Mouse (Mus musculus) intestine, embryonic 14.5 days (tissue): ENCODE data around the gene Tmprss6. TPM values are rescaled to one million over a fixed set of nuclear protein-coding genes. Genes with fewer than 3 reads are reported as not detected.
A peak's percentile ranks its signal among the peaks of the same experiment; 100 is the strongest.

Experiments used
- ATAC-seq: fragments of 200-750 bp; cut with Nextera tagmentation; replicated peaks from 2 replicates; pipeline ENCODE4 v1.8.0; 2017; ENCODE audit warnings: low read depth, moderate number of reproducible peaks, moderate TSS enrichment, moderate library complexity; ENCODE audit not compliant: low FRiP score, low TSS enrichment
- DNase-seq: peaks from one replicate; pipeline ENCODE4 v3.0.0-alpha.2; 2018; ENCODE audit warnings: low spot score
- H3K27ac ChIP-seq: fragments of 300-500 bp; sonication (generic); 2 replicates; pipeline ENCODE4 v1.5.1; 2014; ENCODE audit warnings: low read depth, mild to moderate bottlenecking, control low read depth
- H3K27me3 ChIP-seq: fragments of 300-500 bp; sonication (generic); replicated peaks from 2 replicates; pipeline ENCODE4 v1.6.1; 2014; ENCODE audit warnings: low read length, control low read depth; ENCODE audit not compliant: control insufficient read depth, insufficient read depth
- H3K36me3 ChIP-seq: fragments of 300-500 bp; sonication (generic); 2 replicates; pipeline ENCODE4 v1.6.1; 2014; ENCODE audit warnings: low read length, control low read depth; ENCODE audit not compliant: control insufficient read depth, insufficient read depth
- H3K4me1 ChIP-seq: fragments of 300-500 bp; sonication (generic); replicated peaks from 2 replicates; pipeline ENCODE4 v1.6.1; 2014; ENCODE audit warnings: low read length, control low read depth, mixed read lengths; ENCODE audit not compliant: control insufficient read depth, insufficient read depth
- H3K4me2 ChIP-seq: fragments of 300-500 bp; sonication (generic); 2 replicates; pipeline ENCODE4 v1.6.1; 2014; ENCODE audit warnings: low read length
- H3K4me3 ChIP-seq: fragments of 300-500 bp; sonication (generic); 2 replicates; pipeline ENCODE4 v1.5.1; 2014; ENCODE audit warnings: low read depth, low read length, control low read depth, mixed read lengths
- H3K9ac ChIP-seq: fragments of 300-500 bp; sonication (generic); 2 replicates; pipeline ENCODE4 v1.6.1; 2014; ENCODE audit warnings: mild to moderate bottlenecking, low read length
- H3K9me3 ChIP-seq: fragments of 300-500 bp; sonication (generic); 2 replicates; pipeline ENCODE4 v1.6.1; 2016; ENCODE audit warnings: low read length, control low read depth; ENCODE audit not compliant: control insufficient read depth
- WGBS: fragments of 180-500 bp; shearing (Covaris S2); extraction: QIAGEN DNeasy Blood & Tissue Kit; methylation state at CpG from one replicate; pipeline ENCODE4 v1.1.7; 2014; 5-methylcytosine and 5-hydroxymethylcytosine counted together
- polyA plus RNA-seq: library from polyadenylated mRNA; unstranded; fragments of >200 nt; fragmentation: Nextera tagmentation; extraction: Ambion mirVana; gene quantifications from 2 replicates; pipeline ENCODE4 v1.2.1, GENCODE M21; 2014

The Tmprss6 gene
- polyA plus RNA-seq, 1 experiment from 2014 or later: 0.09 TPM

DNA sequence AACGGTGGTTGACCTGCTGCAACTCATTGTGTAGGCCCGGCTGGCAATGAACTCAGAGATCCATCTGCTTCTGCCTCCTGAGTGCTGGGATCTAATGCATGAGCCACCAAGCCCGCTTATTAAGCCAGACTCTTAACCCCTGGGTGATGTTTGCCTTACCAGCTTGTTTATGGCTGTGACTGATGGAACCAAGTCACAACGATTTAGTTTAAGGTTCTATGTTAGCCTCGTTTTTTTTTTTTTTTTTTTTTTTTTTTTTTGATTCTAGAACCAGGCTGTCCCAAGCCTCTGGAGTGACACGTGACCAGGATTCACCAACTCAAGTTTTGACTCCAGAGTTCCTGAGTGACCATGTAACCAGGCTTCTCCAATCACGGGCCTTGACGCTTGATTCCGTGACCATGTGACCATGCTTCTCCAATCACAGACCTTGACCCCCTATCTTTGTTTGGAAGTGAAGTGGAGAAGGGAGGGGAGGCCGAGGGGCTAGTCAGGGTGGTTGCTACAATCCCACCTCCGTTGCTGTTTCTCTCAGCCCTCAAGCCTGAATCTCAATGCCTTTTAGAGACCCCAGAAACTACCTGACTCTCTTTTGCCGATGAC is 41.0 kb upstream of the Tmprss6 start:
- 0 out of 2 replicates have a peak, but pooled peaks cover 4% of the 10 kb centered on the region for H3K9me3 ChIP-seq
- peak; percentile 47; the same call in 1 of the 2 replicates for ATAC-seq
- no peaks in the 10 kb centered on the region for H3K36me3 ChIP-seq
- H3K27me3 ChIP-seq: no peaks in the 10 kb centered on the region
- no peak overlapping the region for H3K4me3 ChIP-seq
- no peak overlapping the region for H3K9ac ChIP-seq
- H3K4me2 ChIP-seq: 0 out of 2 replicates have a peak overlapping the region, but pooled peaks have one; percentile 8
- no peak overlapping the region for H3K27ac ChIP-seq
- DNase-seq: no peak
- WGBS: 44% methylated on average over 12 of the region's 12 CpGs
- 0 out of 2 replicates have a peak, but pooled peaks cover 8% of the 10 kb centered on the region for H3K4me1 ChIP-seq

DNA sequence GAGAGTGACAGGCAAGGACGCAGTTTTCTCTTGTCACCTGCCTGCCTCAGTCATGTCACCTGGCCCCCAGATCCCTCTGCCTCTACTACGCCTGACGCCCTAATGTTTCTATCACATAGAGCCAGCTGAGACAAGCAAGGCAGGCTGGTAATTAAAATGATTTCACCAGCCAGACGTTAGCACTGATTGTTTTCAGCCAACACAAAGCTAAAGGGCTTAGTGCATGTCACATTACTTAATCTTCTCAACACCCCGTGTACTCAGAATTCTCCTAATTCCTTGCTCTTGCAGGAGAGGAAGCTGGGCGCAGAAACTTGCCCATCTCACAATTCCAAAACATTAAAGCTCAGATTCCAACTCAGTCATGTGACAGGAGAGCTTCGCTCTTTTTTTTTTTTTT is 40.0 kb upstream of the Tmprss6 start:
- Histone ChIP-seq H3K9ac (no peak overlapping the region), H3K27me3 (no peaks in the 10 kb centered on the region), H3K4me1 (0 out of 2 replicates have a peak, but pooled peaks cover 6% of the 10 kb centered on the region), H3K4me3 (no peak overlapping the region), H3K4me2 (no peak overlapping the region), H3K36me3 (no peaks in the 10 kb centered on the region), H3K27ac (no peak overlapping the region), H3K9me3 (0 out of 2 replicates have a peak, but pooled peaks cover 4% of the 10 kb centered on the region)
- ATAC-seq (no peak), DNase-seq (no peak)
- 66% methylated on average over 7 of the region's 7 CpGs for WGBS

DNA sequence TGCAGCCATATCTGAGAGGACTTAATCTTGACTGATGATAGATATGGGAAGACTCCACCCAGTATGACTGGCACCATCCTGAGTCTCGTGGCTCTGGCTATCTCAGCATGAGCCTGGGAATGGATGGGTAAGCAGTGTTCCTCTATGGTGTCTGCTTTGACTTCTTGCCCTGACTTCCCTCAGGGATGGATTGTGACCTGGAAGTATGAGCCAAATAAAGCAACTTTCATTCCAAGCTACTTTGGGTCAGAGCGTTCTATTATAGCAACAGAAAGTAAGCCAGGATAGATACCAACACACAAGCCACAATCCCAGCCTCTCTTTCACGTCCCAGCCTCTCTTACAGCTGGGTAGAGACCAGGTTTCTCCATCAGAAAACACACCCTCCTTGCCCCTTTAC is 37.1 kb upstream of the Tmprss6 start:
- Histone ChIP-seq H3K36me3 (no peaks in the 10 kb centered on the region), H3K4me3 (no peak overlapping the region), H3K9me3 (0 out of 2 replicates have a peak, but pooled peaks cover 4% of the 10 kb centered on the region), H3K4me1 (0 out of 2 replicates have a peak, but pooled peaks cover 6% of the 10 kb centered on the region), H3K4me2 (no peak overlapping the region), H3K9ac (no peak overlapping the region), H3K27ac (no peak overlapping the region), H3K27me3 (no peaks in the 10 kb centered on the region)
- no peak for DNase-seq
- WGBS: 82% methylated on average over 3 of the region's 3 CpGs
- ATAC-seq: no peak

DNA sequence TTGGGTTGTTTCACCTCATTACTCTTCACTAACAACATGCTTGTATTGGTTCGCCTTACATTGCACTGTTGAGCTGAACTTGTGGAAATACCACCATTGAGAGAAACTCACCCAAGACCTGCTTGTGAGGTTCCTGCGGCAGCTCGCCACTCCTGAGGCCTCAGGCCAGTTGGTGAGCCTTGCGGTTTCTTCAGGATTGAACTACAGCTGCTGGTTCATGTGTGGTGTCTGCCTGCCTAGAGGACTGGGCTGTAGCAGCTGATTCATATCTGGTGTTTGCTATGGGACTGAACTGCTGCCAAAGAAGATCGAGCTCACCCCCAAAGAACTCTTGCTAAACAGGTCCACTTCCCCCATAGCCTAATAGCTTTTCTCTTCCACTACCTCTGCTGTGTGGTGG is 36.4 kb upstream of the Tmprss6 start:
- no peak overlapping the region for H3K4me3 ChIP-seq
- H3K27ac ChIP-seq: no peak overlapping the region
- H3K4me1 ChIP-seq: 0 out of 2 replicates have a peak, but pooled peaks cover 3% of the 10 kb centered on the region
- H3K4me2 ChIP-seq: no peak overlapping the region
- ATAC-seq (no peak), DNase-seq (no peak)
- no peaks in the 10 kb centered on the region for H3K27me3 ChIP-seq
- 91% methylated on average over 5 of the region's 5 CpGs for WGBS
- no peaks in the 10 kb centered on the region for H3K36me3 ChIP-seq
- no peak overlapping the region for H3K9ac ChIP-seq
- H3K9me3 ChIP-seq: 0 out of 2 replicates have a peak, but pooled peaks cover 4% of the 10 kb centered on the region

DNA sequence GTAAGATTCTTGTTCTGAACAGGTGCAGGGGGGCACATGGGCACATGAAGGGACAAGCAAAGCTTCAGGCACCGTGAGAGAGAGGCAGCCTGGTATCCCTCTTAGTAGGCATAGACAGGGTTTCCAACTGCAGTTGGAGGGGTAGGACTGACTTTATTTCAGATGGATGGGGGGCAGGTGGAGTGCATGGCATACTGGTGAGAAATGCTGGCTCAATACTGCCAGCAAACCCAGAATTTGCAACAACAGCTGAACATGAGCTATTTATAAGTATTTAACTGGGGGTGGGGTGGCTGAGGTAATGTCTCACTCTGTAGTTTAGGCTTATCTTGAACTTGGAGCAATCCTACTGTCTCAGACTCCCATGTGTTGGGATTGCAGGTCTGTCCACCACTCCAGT is 35.6 kb upstream of the Tmprss6 start:
- DNase-seq (no peak), ATAC-seq (no peak)
- Histone ChIP-seq H3K4me2 (no peak overlapping the region), H3K9ac (no peak overlapping the region), H3K36me3 (no peaks in the 10 kb centered on the region), H3K9me3 (0 out of 2 replicates have a peak, but pooled peaks cover 4% of the 10 kb centered on the region), H3K27me3 (no peaks in the 10 kb centered on the region), H3K4me3 (no peak overlapping the region), H3K27ac (no peak overlapping the region), H3K4me1 (no peaks in the 10 kb centered on the region)
- 78% methylated on average over 1 of the region's 1 CpGs for WGBS

DNA sequence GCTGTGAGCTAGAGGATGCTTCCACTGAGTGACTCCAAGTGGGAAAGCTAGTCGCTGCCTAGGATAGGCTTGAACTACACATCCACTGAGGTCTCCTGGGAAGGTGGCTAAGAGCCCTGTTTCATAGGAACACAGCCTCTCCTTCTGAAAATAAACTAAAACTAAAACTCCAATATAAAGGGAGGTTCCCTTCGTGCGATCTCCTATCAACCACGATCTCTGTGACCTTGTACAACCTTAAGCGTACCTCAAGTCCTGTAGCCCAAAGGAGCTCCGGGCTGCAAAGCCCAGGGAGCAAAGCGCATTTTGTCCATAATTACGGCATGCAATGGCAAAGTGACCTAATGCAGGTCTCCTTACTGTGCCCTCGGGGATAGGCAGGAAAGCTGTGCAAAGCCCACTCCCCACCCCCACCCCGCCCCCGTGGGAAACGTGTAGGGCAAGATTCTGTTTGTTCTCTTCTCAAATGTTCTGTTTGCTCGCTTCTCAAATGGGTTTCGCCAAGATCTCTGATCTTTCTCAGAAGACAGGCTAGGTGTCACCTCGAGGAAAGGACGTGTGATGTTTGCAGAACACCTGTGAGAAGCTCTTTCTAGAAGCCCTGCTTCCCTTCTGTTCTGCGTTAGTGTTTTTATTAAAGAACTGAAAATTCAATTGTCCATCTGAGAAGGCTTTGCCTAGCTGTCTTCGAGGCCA is 34.2 kb upstream of the Tmprss6 start:
- 70% methylated on average over 18 of the region's 18 CpGs for WGBS
- no peak for ATAC-seq

DNA sequence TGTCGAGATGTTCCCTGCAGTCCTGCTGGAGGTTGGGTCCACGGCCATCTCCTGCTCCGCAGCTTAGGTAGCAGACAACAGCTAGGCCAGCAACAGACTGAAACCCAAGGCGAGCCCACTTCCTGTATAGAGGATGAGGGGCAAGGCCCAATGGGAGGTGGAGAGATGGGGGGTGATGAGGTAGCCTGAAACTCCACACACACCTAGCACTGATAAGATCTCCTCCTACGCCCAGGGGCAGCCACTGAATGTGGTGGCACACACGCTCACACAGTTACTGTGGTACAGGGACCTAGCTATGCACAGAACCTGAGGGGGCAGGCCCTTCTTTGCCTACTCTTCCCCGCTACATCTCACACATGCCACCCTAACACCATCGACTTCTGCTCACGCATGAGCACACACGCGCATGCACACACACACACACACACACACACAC is 26.6 kb upstream of the Tmprss6 start, which contains the start of gene Il2rb:
TSS of gene Il2rb (minus strand) at position 304 of the 439 bp plus-strand sequence.
- Histone ChIP-seq H3K4me3 (no peak within 1 kb of the TSS), H3K4me2 (no peak within 1 kb of the TSS), H3K27me3 (no peaks in the 10 kb centered on the region), H3K36me3 (no peaks in the 10 kb centered on the region), H3K4me1 (no peaks in the 10 kb centered on the region), H3K9me3 (no peaks in the 10 kb centered on the region), H3K9ac (no peak within 1 kb of the TSS), H3K27ac (no peak within 1 kb of the TSS)
- 88% methylated on average over 11 of the region's 11 CpGs for WGBS
- no peak for ATAC-seq
- DNase-seq: no peak

More for the DNA sequence above, 34.2 kb upstream of the Tmprss6 start:
- no peak overlapping the region for H3K4me2 ChIP-seq
- H3K4me3 ChIP-seq: no peak overlapping the region
- no peaks in the 10 kb centered on the region for H3K27me3 ChIP-seq
- no peaks in the 10 kb centered on the region for H3K4me1 ChIP-seq
- H3K9me3 ChIP-seq: 0 out of 2 replicates have a peak, but pooled peaks cover 4% of the 10 kb centered on the region
- H3K9ac ChIP-seq: no peak overlapping the region
- no peaks in the 10 kb centered on the region for H3K36me3 ChIP-seq
- no peak overlapping the region for H3K27ac ChIP-seq
- DNase-seq: no peak

DNA sequence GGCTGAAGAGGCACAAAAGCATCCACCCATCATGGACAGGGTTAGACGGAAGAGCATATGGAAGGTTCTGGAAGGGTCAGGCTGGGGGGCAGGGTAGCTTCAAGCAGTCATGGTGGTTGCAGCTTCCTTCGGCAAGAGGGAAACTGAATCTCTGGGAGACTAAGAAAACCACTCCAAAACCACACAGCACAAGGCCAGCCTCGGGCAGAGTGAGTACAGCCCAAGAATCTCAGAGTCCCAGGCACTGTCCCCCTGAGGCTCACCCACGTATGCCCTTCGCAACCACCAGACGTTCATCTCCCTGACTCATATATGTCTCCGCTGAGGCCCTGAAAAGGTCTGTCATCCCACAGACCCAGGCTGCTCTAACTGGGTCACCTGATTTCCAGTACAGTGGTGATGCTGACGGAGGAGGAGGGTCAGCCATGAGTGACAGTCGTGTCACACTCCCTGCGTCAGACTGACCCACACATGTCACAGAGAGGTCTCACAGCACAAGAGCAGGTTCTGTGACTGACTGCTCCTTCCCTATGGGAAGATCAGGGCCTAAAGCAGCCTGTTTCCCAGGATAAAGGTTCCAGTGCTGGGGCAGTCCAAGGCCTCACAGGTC is 25.1 kb upstream of the Tmprss6 start:
- Histone ChIP-seq H3K36me3 (no peaks in the 10 kb centered on the region), H3K9me3 (no peaks in the 10 kb centered on the region), H3K4me2 (no peak overlapping the region), H3K27ac (no peak overlapping the region), H3K4me3 (no peak overlapping the region), H3K9ac (no peak overlapping the region), H3K27me3 (no peaks in the 10 kb centered on the region), H3K4me1 (no peaks in the 10 kb centered on the region)
- 77% methylated on average over 10 of the region's 10 CpGs for WGBS
- DNase-seq (no peak), ATAC-seq (no peak)
